Mouse (Mus musculus) liver, postnatal 0 days (tissue): ENCODE results near the gene Krtap4-1.
"Not testable (repeated sequence)": the region's sequence is repeated elsewhere in the genome, so short reads cannot be mapped to it uniquely, and the experiment has no call there.

ENCODE experiments used
- CTCF ChIP-seq: sonication (generic); IDR thresholded peaks from 2 replicates; pipeline ENCODE4 v1.5.1; 2016; ENCODE audit warnings: antibody characterized with exemption, low read depth
- EP300 ChIP-seq: IDR thresholded peaks from 2 replicates; pipeline ENCODE4 v1.6.1; 2016; ENCODE audit warnings: antibody characterized with exemption, low read depth, mild to moderate bottlenecking

DNA sequence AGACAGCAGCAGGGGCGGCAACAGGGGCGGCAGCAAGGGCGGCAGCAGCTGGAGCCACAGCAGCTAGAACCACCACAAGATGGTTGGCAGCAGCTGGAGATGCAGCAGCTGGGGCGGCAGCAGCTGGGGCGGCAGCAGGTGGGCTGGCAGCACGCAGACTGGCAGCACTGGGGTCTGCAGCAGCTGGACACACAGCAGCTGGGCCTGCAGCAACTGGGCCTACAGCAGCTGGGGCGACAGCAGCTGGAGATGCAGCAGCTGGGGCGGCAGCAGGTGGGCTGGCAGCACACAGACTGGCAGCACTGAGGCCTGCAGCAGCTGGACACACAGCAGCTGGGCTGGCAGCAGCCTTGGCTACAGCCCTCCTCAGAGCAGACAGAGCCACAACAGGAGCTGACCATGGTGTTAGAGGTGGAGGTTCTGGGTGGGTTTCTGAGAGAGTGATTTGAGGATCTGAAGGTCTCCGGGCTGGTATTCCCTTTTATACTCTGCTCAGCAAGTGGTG, 15.6 kb upstream of the Krtap4-1 start, which contains the start of gene Krtap4-7:
- not testable (repeated sequence) for TF ChIP-seq CTCF, EP300
